Mouse (Mus musculus) CH12F3 (cell line): ENCODE measurements around the gene Gpx2.
"Not testable (repeated sequence)": the region's sequence is repeated elsewhere in the genome, so short reads cannot be mapped to it uniquely, and the experiment has no call there.

ENCODE experiments used
- in situ Hi-C: fragments of 300-500 bp; cut with MboI; formaldehyde crosslinking; loops from 2 replicates; pipeline ENCODE4 v1.14.3; 2020; ENCODE audit warnings: low sequenced_read_pairs

The Gpx2 gene

DNA sequence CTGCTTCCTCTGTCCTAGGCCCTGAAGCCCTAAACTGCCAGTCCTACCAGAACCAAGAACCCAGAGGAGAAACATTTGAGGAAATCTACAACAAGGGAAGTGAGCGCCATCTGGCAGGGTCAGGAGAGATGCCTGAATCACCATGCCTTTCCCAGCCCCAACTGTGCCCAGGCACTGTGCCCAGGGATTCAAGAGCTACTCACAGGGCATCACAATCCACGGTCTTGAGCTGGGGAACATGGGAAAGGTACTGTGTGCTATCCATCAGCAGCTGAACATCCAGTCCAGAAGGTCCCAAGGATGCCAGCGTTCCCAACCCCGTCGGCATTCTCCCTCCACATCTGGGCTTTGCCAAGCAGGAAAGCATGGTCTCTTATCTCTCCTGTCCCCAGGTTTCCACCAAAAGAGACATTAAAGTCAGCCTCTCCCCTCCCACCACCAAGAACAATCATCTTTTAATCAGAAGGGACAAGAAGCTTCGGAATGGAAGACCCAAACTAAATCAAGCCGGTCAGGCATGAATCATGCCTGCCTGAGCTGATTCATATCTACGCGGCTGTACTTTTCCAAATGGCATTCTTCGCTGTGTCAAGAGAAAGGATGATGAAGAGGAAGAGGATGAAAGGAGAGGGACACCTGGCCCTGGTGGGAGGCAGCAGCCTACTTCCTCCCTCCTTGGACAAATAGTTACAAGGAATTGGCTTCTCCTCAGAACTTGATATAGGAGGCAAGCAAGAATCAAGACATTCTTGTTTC is 9.9 kb upstream of the Gpx2 start:
- in situ Hi-C loops: no loop called here

DNA sequence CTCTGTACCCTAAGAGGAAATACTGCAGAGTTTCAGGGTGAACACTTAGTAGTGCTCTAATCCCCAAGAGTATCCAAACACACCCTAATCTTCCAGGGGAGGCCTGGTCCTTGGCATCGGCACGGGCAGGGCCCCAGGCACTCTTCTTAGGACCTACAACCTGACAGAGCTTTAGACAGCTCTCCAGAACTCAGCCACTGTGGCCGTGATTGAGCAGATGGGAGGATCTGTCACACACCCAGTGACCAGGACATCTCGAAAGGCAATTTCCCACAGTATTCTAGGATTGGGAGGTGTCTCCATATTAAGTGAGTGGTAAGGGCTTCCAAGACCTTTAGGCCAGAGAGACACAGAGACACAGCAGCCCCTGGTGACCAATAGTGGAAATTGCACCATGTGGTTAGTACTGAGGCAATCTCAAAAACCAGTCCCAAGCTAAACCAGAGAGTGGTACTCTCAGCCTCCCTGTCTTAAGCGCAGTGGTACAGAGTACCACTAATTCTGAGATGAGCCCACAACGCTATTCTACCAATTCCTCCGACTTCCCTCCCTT is 8.4 kb upstream of the Gpx2 start:
- in situ Hi-C loops: no loop called here

DNA sequence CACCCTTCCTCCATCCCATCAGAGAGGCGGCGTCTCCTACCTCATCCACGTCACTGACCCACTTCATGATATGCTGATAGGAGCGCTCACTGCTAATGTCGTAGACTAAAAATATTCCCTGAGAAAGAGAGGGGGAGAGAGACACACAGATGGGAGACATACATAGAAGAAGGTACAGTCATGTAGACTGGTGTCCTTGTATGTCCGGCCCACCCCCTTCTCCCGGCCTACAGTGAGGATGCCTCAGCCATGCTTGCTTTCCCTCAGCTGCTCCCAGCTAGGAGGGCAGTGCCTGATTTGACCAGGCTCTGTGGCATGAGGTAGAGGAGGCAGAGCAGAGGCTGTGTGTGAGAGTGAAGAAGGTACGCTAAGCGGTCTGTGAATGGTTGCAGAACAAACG is 7.7 kb upstream of the Gpx2 start:
- in situ Hi-C loops: no loop called here

DNA sequence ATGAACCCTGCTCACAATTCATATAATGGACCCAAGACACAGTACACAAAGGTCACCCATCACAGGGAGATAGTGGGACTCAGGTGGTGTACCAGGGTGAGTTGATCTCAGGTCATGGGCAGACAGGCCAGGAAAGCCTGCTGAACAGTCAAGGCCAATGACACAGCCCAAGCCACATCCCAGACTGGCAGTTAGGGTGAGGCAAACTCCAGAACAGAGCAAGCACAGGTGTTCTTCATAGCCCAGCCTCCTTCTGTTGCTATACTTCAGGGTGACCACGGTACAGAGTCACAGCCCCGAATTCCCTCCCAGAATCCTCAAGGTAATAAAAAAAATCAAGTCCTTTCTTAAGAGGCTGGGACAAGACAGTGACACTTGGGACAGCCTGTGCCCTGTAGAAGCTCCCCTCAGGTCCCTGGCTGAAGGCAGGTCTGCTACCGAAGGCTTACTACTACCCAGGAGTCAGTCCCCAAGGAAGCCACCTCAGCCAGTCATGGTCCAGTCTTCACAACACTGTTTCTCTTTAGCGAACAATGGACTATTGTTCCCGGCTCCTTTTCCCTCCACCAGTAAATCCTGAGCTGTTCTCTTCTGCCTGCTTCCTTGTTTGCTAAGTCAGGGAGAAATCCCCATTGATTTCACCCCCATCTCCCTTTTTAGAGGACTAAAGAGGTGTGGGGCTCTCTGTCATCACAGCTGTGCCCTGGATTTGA is 2.8 kb upstream of the Gpx2 start:
- in situ Hi-C loops: no loop called here

DNA sequence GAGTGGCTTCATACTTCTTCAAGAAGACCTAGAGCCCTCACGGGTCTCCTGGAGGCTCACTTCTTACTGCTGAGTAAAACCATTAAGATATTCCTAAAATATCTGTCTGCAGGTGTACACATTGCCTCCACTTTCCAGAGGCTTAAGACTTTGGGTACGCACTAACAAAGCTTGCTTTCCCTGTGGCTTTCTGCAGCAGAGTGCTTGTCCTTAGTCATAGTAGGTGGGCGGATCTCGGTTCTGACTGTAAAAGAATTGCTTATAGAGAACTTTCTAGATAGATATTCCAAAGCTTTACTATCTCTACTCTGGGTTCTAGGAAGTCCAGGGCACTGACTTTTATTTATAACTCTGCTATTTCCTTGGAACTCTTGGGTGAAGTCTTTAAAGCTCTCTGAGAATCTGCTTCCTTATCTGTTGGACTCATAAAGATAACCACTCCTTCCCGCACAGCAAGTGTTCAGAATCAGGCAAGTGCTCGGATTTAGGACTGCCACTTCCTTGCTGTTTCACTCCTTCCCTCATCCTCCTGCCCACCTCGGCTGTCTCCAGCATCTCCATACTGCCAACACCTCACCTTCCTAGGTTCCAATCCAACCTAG is 1.7 kb upstream of the Gpx2 start:
- in situ Hi-C loops: no loop called here

GRCm38 (mm10) chr12:76792540-76792939 is 2.8 kb downstream of the Gpx2 start:
- in situ Hi-C loops: not testable (repeated sequence)

DNA sequence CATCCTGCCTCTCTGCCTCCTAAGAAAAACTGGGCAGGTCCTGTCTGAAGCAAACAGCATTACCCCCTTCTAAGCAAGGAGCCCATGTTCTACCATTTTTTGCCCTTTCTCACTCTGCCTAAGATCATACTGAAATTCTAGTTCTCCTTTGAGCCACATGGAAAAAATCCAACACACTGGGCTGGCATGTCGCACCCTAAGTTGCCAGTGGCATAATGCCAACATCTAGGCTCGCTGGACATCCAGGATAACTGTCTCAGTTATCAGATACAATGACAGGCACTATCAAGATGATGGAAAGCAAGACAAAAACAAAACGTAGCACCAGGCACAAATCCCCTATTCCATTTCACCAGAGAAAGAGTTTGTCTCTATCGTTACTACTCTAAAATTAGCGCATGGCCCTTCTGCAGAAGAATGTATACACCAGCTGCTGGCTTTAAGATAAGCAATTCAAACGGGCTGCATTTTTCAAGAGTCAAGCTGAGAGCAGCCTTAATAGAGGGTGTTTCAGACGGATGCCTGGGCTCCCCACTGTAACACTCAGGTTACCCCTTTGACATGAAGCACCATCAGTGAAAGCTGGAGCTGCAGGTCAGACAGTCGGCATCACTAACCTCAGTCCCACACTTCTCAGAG is 4.8 kb downstream of the Gpx2 start:
- in situ Hi-C loops: no loop called here

- in situ Hi-C loops: no loop called here
These were observed 11.2 kb downstream of the Gpx2 start for GRCm38 (mm10) chr12:76784056-76784619.

DNA sequence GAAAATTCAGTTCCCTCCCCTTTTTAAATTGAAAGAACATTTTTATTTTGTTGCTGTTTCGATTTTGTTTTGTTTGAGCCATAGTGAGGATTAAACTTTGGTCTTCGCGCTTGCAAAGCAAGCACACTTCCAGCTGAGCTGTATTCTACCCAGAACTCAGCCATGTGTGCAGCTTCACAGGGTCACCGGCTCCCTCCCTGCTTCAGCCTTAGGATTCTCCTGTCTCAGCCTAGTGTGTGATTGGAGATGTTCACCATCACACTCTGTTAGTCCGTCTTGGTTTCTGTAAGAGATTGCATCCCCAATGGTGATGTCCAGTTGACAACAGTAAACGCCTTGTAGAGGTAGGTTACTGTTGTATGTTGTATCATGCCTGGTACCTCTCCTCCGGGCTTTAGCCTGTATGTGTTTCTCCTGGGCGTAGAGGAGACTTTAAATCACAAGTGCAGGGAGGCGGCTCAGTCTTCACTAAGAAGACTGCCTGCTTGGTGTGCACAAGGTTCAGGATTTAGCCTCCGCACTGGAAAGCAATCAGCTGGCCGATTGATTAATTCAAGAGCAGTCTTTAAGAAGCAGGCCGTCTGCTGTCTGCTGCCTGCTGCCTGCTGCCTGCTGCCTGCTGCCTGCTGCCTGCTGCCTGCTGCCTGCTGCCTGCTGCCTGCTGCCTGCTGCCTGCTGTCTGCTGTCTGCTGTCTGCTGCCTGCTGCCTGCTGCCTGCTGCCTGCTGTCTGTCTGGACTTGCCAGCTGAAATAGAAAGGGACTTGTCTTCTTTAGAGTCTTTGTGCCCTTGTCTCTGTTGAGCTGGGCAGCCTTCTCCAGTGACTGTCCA is 14.5 kb downstream of the Gpx2 start:
- in situ Hi-C loops: no loop called here

DNA sequence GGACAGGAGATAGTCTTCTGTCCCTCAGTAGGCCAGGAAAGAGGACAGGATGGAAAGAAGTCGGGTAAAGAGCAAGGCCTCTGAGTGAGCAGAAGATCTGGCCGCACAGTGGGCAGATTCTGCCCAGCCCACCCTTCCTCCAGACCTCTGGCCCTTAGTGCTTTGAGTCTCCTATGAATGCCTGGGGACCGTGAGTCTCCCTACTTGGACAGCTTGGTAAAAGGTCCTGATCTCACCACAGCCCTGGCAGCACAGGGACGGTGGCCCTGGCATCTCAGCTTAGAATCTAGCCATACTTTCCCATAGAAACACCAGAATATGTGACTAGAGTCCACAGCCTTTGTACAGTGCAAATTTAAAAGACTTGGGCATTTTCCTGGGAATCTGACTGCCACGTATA is 15.4 kb downstream of the Gpx2 start:
- in situ Hi-C loops: no loop called here

- in situ Hi-C loops: no loop called here
These were observed 16.9 kb downstream of the Gpx2 start for GRCm38 (mm10) chr12:76778305-76779083.

GRCm38 (mm10) chr12:76777845-76778244 is 17.5 kb downstream of the Gpx2 start:
- in situ Hi-C loops: no loop called here

DNA sequence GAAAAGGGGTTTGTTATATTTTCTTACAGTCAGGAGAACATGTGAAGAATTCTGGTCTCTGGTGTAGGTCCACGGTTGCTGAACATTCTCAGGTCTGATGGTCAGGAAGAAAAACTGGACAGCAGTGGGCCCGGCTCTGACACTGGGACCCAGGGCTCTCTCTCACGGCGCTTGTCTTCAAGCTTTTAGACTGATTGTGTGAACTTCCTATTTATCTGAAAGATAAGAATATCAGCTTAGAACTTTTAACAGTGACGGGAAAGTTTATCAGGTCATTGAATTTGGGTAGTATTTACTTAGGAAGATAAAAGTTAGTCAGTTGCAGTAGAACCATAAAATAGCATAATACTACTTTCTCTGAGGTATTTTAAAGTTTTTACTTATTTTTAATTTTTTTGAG is 18.5 kb downstream of the Gpx2 start:
- in situ Hi-C loops: no loop called here

- in situ Hi-C loops: no loop called here
These were observed 20.2 kb downstream of the Gpx2 start for GRCm38 (mm10) chr12:76775132-76775531.

GRCm38 (mm10) chr12:76774652-76775051 is 20.7 kb downstream of the Gpx2 start:
- in situ Hi-C loops: no loop called here

DNA sequence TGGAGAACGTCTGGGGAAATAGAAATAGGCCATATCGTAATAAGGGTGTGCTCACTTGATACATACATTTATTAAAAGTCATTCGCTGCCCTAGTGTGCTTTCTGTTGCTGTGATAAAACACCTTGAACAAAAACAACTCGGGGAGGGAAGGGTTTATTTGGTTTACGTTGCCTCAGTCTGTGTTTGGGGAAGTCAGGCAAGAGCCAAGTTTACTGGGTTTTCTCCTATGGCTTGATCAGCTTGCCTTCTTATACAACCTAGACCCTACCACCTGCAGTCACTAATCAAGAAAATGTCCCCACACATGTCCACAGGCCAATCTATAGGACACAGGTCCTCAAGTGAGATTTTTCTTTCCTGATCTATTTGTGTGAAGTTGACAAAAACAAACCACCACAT is 23.8 kb downstream of the Gpx2 start:
- in situ Hi-C loops: no loop called here

- in situ Hi-C loops: no loop called here
These were observed 24.4 kb downstream of the Gpx2 start for GRCm38 (mm10) chr12:76770841-76771500.

DNA sequence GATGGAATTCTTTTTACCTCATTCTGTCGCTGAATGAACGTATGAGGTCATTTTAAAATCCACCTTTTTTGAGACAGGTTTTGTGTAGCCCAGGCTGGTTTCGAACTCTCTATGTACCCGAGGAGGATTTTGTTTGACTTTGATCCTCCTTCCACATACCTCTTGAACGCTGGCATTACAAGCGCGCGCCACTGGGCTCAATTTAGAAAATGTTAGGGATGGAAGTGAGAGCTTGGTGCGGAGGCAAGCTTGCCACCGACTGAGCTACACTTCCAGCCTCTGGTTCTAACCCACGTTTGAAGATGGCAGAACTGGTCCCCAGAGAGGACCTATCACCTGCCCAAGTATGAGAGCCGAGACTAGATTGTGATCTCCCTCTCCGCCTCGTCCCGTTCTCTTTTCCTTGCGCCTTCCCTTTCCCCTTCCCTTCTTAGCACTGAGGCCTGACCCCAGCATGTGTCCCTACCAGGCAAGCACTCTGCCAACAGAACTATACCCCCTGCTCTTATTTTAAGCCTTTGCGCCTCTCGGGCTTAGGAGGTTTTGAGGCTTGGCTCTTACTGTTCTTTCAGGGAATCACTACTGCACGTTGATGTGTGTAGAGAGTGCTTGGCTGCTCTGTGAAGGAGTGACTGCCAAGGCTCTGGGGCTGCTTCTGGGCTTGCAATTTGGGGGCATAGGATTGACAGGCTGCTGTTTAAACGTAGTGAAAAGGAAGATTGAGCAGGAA is 29.3 kb downstream of the Gpx2 start:
- in situ Hi-C loops: no loop called here
